Mouse (Mus musculus) neural tube, embryonic 10.5 days (tissue): ENCODE data around the gene Ldlrad3.

Experiments used
- DNase-seq: peaks from one replicate; pipeline ENCODE4 v3.0.0-alpha.2; 2017; ENCODE audit warnings: low spot score; ENCODE audit errors: extremely low spot score

Gene Ldlrad3

GRCm38 (mm10) chr2:102073266-102074037, 112.7 kb downstream of the Ldlrad3 start:
- DNase-seq: no peak

- no peak for DNase-seq
Measured at GRCm38 (mm10) chr2:102072859-102073258, 113.3 kb downstream of the Ldlrad3 start.

GRCm38 (mm10) chr2:102071022-102071717, 115.0 kb downstream of the Ldlrad3 start:
- DNase-seq: no peak

- no peak for DNase-seq
Measured at GRCm38 (mm10) chr2:102064826-102065441, 121.3 kb downstream of the Ldlrad3 start.

DNA sequence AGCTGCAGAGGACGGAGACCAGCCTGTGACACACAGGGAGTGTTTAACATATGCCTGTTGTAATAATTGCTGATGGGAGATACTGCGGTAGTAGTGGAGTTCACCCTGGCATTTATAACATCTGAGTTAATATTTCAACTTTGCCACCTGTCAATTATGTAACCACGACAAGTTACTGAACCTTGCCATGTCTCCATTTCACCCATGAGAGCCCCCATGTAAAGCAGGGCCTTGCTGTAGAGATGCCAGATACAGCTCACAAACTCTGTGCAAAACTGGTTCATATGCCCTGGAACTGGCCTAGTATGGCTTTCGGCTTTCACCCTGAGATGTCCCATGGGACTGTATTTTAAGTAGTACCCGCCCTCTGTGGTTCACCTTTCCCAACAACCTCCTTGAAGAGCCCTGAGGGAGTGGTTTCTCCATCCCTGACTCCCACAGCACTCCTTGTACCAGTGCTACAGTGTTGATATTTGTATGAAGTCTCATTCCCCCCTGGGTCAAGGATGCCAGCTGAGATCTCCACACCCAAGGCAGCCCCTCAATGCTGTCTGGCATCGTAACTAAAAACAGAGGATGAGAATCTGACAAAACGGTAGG, 122.2 kb downstream of the Ldlrad3 start:
- no peak for DNase-seq

DNA sequence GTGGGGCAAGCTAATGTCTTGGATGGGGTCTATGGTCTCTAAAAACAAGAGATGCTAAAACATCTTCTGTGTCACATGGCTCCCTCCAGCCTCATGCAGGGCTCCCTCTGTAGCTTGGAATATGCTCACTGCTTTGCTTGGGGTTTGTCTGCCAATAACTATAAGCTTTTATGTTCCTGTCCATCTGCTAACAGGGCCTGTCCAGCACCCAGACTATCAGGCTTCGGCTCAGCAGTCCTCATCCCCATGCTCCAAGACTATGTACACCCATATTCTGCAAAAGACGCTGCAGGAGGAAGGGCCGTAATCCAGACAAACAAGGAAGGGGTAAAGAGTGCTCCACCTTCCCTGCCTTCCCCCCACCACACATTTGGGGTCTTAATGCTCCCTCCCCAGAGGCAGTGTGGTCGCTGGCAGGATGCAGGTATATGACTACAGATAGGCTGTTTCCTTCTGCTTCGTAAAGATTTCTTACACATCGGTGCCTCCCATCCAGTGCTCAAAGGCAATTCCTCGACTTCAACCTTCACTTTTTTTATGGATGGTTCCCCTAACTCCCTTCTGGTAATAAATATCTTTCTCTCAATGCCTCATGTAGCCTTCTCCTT, 123.2 kb downstream of the Ldlrad3 start:
- no peak for DNase-seq

- no peak for DNase-seq
Measured at GRCm38 (mm10) chr2:102061921-102062320, 124.3 kb downstream of the Ldlrad3 start.

DNA sequence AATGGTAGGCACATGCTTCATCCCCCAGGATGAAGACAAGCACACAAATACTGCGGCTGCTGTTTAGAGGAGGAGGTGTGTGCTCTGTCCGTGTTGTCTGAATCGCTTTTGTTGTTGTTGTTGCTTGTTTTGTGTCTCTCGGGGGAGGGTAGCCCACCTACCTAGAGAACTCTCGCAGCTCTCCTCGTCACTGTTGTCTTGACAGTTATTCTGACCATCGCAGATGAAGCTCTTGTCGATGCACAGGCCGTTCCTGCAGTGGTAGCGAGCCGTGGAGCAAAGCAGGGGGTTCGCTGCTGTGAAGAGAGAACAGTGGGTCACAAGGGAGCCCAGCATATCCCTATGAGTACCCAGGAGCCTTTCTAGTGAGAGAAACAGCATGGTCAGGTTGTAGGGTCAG, 128.4 kb downstream of the Ldlrad3 start:
- DNase-seq: no peak

- no peak for DNase-seq
Measured at GRCm38 (mm10) chr2:102057029-102057685, 129.0 kb downstream of the Ldlrad3 start.

GRCm38 (mm10) chr2:102056144-102056543, 130.0 kb downstream of the Ldlrad3 start:
- no peak for DNase-seq

DNA sequence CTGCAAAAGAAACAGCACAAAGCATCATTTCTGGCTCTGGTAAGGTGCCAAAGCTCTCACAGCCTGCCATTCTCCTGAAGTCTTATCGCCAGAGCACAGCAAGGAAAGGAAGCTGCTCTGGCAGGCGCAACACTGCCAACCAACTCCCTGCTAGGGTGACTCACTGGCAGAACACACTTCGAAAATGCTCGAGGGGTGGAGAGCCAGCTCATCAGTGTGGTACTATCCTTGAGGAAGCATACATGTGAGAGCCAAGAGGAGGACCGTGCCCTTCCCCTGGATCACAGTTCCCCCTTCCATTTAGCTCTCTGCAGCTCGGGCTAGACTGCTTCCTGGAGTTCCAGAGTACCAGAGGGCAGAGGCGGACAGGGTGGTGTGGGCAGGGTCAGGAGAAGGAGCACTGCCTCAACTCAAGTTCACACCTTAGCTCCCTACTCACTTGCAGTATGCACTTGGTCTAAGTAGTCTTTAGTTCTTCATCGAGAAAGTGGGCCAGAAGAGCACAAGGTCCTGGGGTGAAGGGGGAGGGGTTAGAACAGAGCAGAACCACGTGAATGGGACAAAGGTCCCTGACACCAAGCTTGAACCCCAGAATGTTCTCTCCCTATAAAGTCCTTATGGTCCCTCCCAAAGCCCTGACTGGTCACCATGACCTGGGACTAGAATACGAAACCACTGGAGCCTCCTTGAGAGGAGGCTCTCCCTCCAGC, 133.1 kb downstream of the Ldlrad3 start:
- no peak for DNase-seq

- DNase-seq: no peak
Measured at GRCm38 (mm10) chr2:102052353-102052752, 133.8 kb downstream of the Ldlrad3 start.

DNA sequence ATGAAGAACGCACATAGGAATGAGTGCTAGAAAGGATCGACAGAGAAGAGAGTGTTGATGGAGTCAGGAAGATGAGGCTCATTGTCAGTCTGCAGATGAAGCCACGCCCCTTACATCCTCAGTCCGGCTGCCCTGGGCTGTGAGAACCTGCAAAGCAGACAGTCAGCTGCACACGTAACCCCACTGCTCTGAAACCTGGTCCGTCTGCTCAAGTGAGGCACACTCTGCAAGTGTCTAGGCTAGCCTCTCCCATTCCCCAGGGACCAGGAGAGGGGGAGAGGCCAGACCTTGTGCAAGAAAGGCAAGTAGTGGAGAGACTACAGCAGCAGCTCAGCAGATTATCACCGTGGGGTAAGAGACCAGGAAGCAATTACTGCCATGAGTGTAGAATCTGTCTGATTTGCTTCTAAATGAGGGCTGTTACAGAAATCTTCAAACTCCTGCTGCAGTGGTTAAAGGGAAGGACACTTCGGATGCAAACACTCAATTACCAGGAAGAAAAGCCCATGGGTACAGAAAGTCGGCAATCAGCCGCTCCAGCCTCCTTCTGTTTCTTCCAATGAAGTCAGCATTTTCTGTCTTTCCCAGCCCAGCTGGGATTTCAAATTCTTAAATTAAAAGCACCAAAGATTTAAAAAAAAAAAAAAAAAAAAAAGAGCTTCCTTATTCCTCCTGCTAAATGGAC, 136.2 kb downstream of the Ldlrad3 start:
- DNase-seq: no peak

DNA sequence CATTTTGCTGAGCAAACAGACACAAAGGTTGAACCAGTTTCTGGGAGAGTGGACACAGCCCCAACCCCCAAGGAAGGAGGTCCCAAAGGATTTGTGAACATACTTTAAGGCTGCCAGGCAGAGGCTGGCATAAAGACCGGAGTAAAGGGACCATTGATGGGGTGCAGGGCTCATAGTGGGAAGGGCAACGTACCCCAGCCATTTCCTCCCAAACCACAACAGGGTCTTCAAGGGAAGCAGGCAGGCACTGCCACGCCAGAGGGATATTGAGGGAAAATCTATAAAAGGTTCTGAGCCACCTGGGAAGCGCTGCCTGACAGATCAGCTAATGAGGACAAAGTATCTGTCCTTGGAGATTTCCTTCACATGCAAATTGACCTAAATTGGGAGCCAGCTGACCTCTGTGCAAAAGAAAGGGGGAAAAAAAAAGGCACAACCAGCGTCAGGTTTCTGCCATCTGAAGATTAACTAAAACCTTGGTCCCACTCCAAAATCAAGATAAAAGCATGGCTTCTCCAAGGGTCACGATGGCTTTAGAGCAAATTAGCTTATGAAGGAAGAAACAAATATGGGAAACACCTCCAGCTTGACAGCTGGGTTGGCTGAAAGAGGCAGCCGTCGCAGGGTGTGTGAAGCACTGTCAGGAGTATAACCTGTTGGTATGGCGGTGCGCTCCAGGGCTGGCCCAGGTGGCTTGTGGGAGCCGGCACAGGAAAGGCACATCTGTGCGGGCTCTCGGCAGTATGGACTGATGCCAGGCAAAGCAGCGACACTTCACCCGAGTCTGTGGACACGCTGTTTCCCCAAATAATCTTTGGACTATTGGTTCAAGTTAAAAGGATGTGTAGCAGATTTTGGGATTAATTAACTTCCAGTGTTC, 137.6 kb downstream of the Ldlrad3 start:
- no peak for DNase-seq

DNA sequence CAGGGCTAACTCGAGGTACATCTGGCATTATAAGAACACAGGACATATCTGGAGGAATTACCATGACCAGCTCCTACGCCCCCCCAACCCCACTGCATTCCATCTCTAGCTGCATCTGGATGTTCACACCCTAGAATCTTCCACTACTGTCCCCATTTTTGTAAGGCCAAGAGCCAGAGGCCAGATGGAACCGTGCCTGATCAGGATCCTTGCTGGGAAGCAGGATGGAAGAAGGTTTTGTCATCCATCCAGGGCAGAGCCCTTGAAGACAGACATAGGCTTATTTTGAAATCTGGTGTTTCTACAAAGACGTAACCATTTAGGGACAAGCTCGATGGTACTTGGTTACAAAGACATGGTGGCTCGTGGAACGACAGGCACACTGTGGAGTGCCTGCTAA, 139.7 kb downstream of the Ldlrad3 start:
- no peak for DNase-seq

DNA sequence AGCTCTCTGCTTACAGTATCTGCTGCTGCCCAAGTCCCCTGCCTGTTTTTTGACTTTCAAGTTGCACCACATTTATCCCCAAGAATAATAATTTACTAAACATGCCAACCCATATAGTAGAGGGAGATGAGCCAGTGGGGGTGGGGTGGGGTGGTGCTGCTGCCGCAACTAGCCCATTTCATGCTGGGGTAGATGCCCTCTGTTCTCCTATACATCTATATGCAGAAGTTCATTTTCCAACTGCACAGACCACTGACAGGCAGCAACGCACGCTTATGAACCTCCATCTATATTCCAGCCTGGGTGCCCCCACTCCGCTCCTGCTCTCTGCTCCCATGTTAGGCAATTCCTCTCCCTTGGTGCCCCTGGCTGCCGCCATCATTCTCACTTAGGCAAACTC, 145.7 kb downstream of the Ldlrad3 start:
- DNase-seq: no peak

- no peak for DNase-seq
Measured at GRCm38 (mm10) chr2:102040011-102040410, 146.2 kb downstream of the Ldlrad3 start.

- DNase-seq: no peak
Measured at GRCm38 (mm10) chr2:102038895-102039667, 147.1 kb downstream of the Ldlrad3 start.
